Mouse (Mus musculus) c-Kit-positive CD71-positive TER-119-positive erythroid progenitor cells, embryonic 14.5 days (primary cell): ENCODE measurements around the gene Gm10061.
"Not testable (repeated sequence)": the region's sequence is repeated elsewhere in the genome, so short reads cannot be mapped to it uniquely, and the experiment has no call there.

ENCODE experiments used
- DNase-seq: peaks from one replicate; pipeline ENCODE4 v3.0.0-alpha.2; 2013; ENCODE audit warnings: low spot score

The Gm10061 gene

GRCm38 (mm10) chr16:89150786-89151185 is at the start of gene Gm10061:
TSS of gene Gm10061 (plus strand) at chr16:89151086.
- no peak for DNase-seq

DNA sequence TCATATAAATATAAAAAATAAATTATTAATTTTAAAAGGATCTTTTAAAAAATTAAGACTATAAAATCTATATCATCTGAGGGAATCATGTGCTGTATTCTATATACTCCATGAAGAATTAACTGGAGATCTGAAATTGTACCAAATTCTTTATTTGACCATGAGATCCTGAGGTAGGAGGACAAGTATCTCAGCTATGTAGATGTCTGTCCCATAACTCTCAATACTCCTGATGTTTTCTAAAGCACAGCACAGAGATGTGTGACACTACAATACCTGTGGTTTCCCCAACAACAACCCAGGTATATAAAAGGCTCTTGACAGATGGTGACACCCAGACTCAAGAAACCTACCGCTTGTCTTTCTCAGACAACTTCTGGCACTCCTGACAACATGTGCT is 10.3 kb upstream of the Gm10061 start, which contains the start of gene Gm6358:
Gene Gm6358, plus strand, starts transcription at position 301 of the 400 bp plus-strand sequence.
- no peak for DNase-seq

GRCm38 (mm10) chr16:89157652-89158051 is 6.8 kb downstream of the Gm10061 start, which contains the start of gene Gm9789:
TSS of gene Gm9789 (plus strand) at chr16:89157952.
- no peak for DNase-seq

DNA sequence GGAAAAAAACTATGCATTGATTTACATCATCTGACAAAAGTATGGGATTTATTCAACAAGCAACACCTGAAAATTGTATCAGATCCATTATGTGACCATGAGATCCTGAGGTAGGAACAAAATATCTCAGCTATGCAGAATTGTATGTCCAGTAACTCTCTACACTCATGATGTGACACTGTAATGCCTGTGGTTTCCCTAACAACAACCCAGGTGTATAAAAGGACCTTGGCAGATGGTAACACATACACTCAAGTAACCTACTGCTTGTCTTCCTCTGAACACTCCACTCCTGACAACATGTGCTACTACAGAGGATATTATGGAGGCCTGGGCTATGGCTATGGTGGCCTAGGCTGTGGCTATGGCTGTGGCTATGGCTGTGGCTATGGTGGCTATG is 18.3 kb downstream of the Gm10061 start, which contains the start of gene Gm7735:
Gene Gm7735, plus strand, starts transcription at position 301 of the 400 bp plus-strand sequence.
- not testable (repeated sequence) for DNase-seq

- no peak for DNase-seq
These were observed 23.5 kb downstream of the Gm10061 start, which contains the start of gene 1110057P08Rik for GRCm38 (mm10) chr16:89174435-89174834. TSS of gene 1110057P08Rik (plus strand) at chr16:89174735.

- no peak for DNase-seq
These were observed 37.7 kb downstream of the Gm10061 start for GRCm38 (mm10) chr16:89188621-89189020.
